Mouse (Mus musculus) brain, embryonic 14.5 days (tissue): Measurements from ENCODE around the gene Nek6. TPM values are rescaled to one million over a fixed set of nuclear protein-coding genes. Genes with fewer than 3 reads are reported as not detected.
A peak's percentile ranks its signal among the peaks of the same experiment; 100 is the strongest.

Source experiments
- DNase-seq: peaks from one replicate; pipeline ENCODE4 v3.0.0-alpha.2; 2011; ENCODE audit warnings: low read depth
- CTCF ChIP-seq: fragments of 200-500 bp; IDR thresholded peaks from 2 replicates; pipeline ENCODE4 v1.5.1; 2012; ENCODE audit warnings: inconsistent platforms, mild to moderate bottlenecking, moderate library complexity, borderline replicate concordance; ENCODE audit not compliant: insufficient read depth, insufficient read length; ENCODE audit errors: extremely low read depth
- POLR2A ChIP-seq: fragments of 200-500 bp; IDR thresholded peaks from 2 replicates; pipeline ENCODE4 v1.6.1; 2012; ENCODE audit warnings: mild to moderate bottlenecking, inconsistent platforms, borderline replicate concordance; ENCODE audit not compliant: poor library complexity, insufficient read depth, insufficient read length, severe bottlenecking; ENCODE audit errors: extremely low read depth
- polyA plus RNA-seq: library from polyadenylated mRNA; depleted of rRNA; stranded (reverse); fragments of >200 nt; gene quantifications from 2 replicates; pipeline ENCODE4 v1.2.3, GENCODE M21; 2012

Gene Nek6
- polyA plus RNA-seq, 1 experiment: 41.8 TPM

- TF ChIP-seq CTCF (no peak), POLR2A (no peak)
- no peak for DNase-seq
Observed at GRCm38 (mm10) chr2:38534241-38534940, 22.9 kb downstream of the Nek6 start.

- TF ChIP-seq POLR2A: no peak
- TF ChIP-seq CTCF: no peak
- DNase-seq: no peak
Observed at GRCm38 (mm10) chr2:38535051-38535450, 23.6 kb downstream of the Nek6 start.

GRCm38 (mm10) chr2:38535521-38536220 lies 24.2 kb downstream of the Nek6 start:
- DNase-seq: no peak
- TF ChIP-seq POLR2A (no peak), CTCF (no peak)

GRCm38 (mm10) chr2:38536331-38536731 lies 24.9 kb downstream of the Nek6 start:
- DNase-seq: no peak
- TF ChIP-seq CTCF: no peak
- no peak for TF ChIP-seq POLR2A

- DNase-seq: peak; percentile 85
- TF ChIP-seq CTCF (no peak), POLR2A (no peak)
Observed at GRCm38 (mm10) chr2:38539677-38540076, 28.2 kb downstream of the Nek6 start.

- no peak for DNase-seq
- TF ChIP-seq CTCF: no peak
- no peak for TF ChIP-seq POLR2A
Observed at GRCm38 (mm10) chr2:38540666-38541065, 29.2 kb downstream of the Nek6 start.

GRCm38 (mm10) chr2:38541101-38541500 lies 29.7 kb downstream of the Nek6 start:
- DNase-seq: no peak
- TF ChIP-seq CTCF: no peak
- TF ChIP-seq POLR2A: no peak

GRCm38 (mm10) chr2:38541570-38541969 lies 30.1 kb downstream of the Nek6 start:
- TF ChIP-seq POLR2A (no peak), CTCF (no peak)
- DNase-seq: no peak

GRCm38 (mm10) chr2:38542366-38542765 lies 30.9 kb downstream of the Nek6 start:
- no peak for TF ChIP-seq POLR2A
- TF ChIP-seq CTCF: no peak

GRCm38 (mm10) chr2:38543158-38543557 lies 31.7 kb downstream of the Nek6 start:
- DNase-seq: no peak
- no peak for TF ChIP-seq POLR2A
- TF ChIP-seq CTCF: no peak

More at GRCm38 (mm10) chr2:38542366-38542765, 30.9 kb downstream of the Nek6 start:
- no peak for DNase-seq

GRCm38 (mm10) chr2:38544341-38544740 lies 32.9 kb downstream of the Nek6 start:
- no peak for DNase-seq
- TF ChIP-seq CTCF (no peak), POLR2A (no peak)

GRCm38 (mm10) chr2:38544982-38545381 lies 33.5 kb downstream of the Nek6 start:
- TF ChIP-seq POLR2A (no peak), CTCF (no peak)
- no peak for DNase-seq

GRCm38 (mm10) chr2:38545706-38546105 lies 34.3 kb downstream of the Nek6 start:
- DNase-seq: no peak
- TF ChIP-seq POLR2A (no peak), CTCF (no peak)

GRCm38 (mm10) chr2:38546222-38546621 lies 34.8 kb downstream of the Nek6 start:
- no peak for TF ChIP-seq POLR2A
- no peak for TF ChIP-seq CTCF
- DNase-seq: no peak
